Mouse (Mus musculus) forebrain, embryonic 14.5 days (tissue): ENCODE measurements around the gene Agap2. TPM values are rescaled to one million over a fixed set of nuclear protein-coding genes. Genes with fewer than 3 reads are reported as not detected.

Experiments
- ATAC-seq: fragments of 200-750 bp; cut with Nextera tagmentation; 2 replicates; pipeline ENCODE4 v1.8.0; 2017; ENCODE audit warnings: mild to moderate bottlenecking, moderate library complexity
- DNase-seq: peaks from one replicate; pipeline ENCODE4 v3.0.0-alpha.2; 2015; ENCODE audit warnings: low spot score
- H3K27ac ChIP-seq: fragments of 300-500 bp; sonication (generic); 2 replicates; pipeline ENCODE4 v1.5.1; 2014; ENCODE audit warnings: low read depth, mild to moderate bottlenecking, control low read depth, low read length, moderate library complexity
- H3K27me3 ChIP-seq: fragments of 300-500 bp; sonication (generic); replicated peaks from 2 replicates; pipeline ENCODE4 v1.6.1; 2014; ENCODE audit warnings: low read length, control low read depth, mixed read lengths; ENCODE audit not compliant: control insufficient read depth, insufficient read depth
- H3K36me3 ChIP-seq: fragments of 300-500 bp; sonication (generic); 2 replicates; pipeline ENCODE4 v1.6.1; 2014; ENCODE audit warnings: low read length, control low read depth; ENCODE audit not compliant: control insufficient read depth, insufficient read depth
- H3K4me1 ChIP-seq: fragments of 300-500 bp; sonication (generic); 2 replicates; pipeline ENCODE4 v1.6.1; 2014; ENCODE audit warnings: antibody characterized with exemption, low read length, control low read depth; ENCODE audit not compliant: control insufficient read depth, insufficient read depth
- H3K4me2 ChIP-seq: fragments of 300-500 bp; sonication (generic); 2 replicates; pipeline ENCODE4 v1.6.1; 2014; ENCODE audit warnings: mild to moderate bottlenecking, control low read depth, low read length
- H3K4me3 ChIP-seq: fragments of 300-500 bp; sonication (generic); 2 replicates; pipeline ENCODE4 v1.5.1; 2014; ENCODE audit warnings: low read depth, low read length, control low read depth
- H3K9ac ChIP-seq: fragments of 300-500 bp; sonication (generic); 2 replicates; pipeline ENCODE4 v1.6.1; 2014; ENCODE audit warnings: mild to moderate bottlenecking, low read length, control low read depth, moderate library complexity
- H3K9me3 ChIP-seq: fragments of 300-500 bp; sonication (generic); replicated peaks from 2 replicates; pipeline ENCODE4 v1.6.1; 2016; ENCODE audit warnings: low read length, control low read depth, mixed read lengths; ENCODE audit not compliant: control insufficient read depth
- WGBS: fragments of 180-500 bp; shearing (Covaris S2); extraction: QIAGEN DNeasy Blood & Tissue Kit; methylation state at CpG from one replicate; pipeline ENCODE4 v1.1.7; 2014; 5-methylcytosine and 5-hydroxymethylcytosine counted together
- polyA plus RNA-seq: library from polyadenylated mRNA; unstranded; fragments of >200 nt; fragmentation: Nextera tagmentation; extraction: Ambion mirVana; gene quantifications from 2 replicates; pipeline ENCODE4 v1.2.1, GENCODE M21; 2014

Gene Agap2
- 3.9 and 4.7 TPM in 2 replicates for polyA plus RNA-seq

DNA sequence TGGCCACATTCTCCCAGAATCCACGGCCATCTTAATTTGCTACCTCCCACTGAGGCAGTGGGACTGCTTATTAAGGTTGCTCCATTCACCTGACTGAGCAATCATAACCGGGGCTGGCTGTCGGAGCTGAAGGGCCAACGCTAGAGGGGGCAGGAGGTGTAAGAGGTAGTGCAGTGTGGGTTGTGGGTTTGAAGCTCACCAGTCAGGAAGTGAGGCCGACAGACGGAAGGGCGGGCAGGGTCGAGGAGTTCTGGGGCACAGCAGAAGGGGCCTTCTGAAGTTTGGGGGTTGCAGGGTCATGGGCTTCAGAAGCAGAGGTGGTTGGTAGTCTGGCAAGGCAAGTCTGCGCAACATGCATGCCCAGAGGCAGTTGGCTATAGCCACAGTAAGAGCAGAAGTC is at the start of gene Agap2:
Gene Agap2, plus strand, starts transcription at position 205 of the 400 bp plus-strand sequence.
- Histone ChIP-seq H3K36me3 (no peaks in the 10 kb centered on the region), H3K4me2 (no peak within 1 kb of the TSS), H3K4me3 (no peak within 1 kb of the TSS), H3K27ac (no peak within 1 kb of the TSS), H3K9me3 (no peaks in the 10 kb centered on the region), H3K27me3 (peaks cover 3% of the 10 kb centered on the region), H3K9ac (no peak within 1 kb of the TSS), H3K4me1 (peaks cover 22% of the 10 kb centered on the region; the same call in 1 of the 2 replicates)
- WGBS = 63% methylated on average over 9 of the region's 9 CpGs
- DNase-seq (no peak), ATAC-seq (no peak)

DNA sequence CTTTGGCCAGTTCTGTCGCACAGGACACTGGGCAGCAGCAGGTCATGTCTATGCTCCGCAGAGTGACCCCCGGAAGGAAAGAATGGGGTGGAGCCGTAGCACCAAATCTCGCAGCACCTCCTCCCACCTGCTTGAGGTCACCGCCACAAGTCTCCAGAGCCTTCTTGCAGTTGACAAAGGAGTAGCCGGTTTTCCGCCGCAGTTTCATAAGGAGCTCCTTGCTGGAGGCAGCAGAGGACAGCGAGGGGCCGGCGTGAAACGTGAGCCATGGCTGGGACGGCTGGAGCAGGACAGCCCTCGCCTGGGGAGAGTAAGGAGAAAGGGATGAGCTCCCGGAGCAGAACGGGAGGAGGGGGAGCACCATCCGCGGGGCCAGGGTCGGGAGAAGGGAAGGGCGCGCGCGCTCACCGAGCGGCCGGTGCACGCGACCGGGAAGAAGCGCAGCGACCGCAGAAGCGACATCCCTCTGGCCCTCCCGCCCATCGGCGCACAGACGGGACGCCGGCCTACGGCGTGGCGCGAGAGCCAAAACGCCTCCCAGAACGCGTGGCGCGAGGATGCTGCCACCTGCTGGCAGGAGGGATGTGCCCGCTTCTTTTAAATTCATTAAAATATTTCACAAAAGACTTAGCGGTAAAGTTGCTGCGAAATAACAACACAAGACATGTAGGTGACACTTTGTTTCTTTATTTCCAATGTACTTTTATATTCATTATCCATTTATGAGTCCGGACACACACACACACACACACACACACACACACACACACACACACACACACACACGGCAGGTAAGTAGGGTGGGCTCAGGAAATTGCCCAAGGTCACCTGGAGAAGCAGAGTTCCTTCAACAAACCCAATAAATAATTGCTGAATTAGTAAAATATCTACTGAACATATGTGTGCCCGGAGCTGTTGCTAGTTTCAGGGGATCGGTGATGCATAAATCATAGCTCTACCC is 44.5 kb upstream of the Agap2 start, which contains the start of gene Tsfm:
Gene Tsfm, minus strand, starts transcription at position 505 of the 961 bp plus-strand sequence.
- H3K4me3 ChIP-seq = peak within 1 kb of the TSS; percentile 81
- peak within 1 kb of the TSS; percentile 58; the same call in 1 of the 2 replicates for H3K27ac ChIP-seq
- peaks cover 32% of the 10 kb centered on the region for H3K36me3 ChIP-seq
- H3K4me2 ChIP-seq = peak within 1 kb of the TSS; percentile 56
- H3K9ac ChIP-seq = peak within 1 kb of the TSS; percentile 90
- H3K9me3 ChIP-seq = no peaks in the 10 kb centered on the region
- H3K27me3 ChIP-seq = no peaks in the 10 kb centered on the region
- 5% methylated on average over 52 of the region's 56 CpGs for WGBS
- H3K4me1 ChIP-seq = peaks cover 3% of the 10 kb centered on the region; the same call in 1 of the 2 replicates
- DNase-seq (peak; percentile 96), ATAC-seq (peak; percentile 92)

- DNase-seq (no peak), ATAC-seq (no peak)
- Histone ChIP-seq H3K4me2 (no peak overlapping the region), H3K27ac (no peak overlapping the region), H3K9me3 (no peaks in the 10 kb centered on the region), H3K27me3 (no peaks in the 10 kb centered on the region), H3K4me3 (no peak overlapping the region), H3K9ac (no peak overlapping the region), H3K36me3 (peaks cover 6% of the 10 kb centered on the region), H3K4me1 (peaks cover 3% of the 10 kb centered on the region; the same call in 1 of the 2 replicates)
- 79% methylated on average over 8 of the region's 8 CpGs for WGBS
Measured at GRCm38 (mm10) chr10:127033301-127033741, 41.8 kb upstream of the Agap2 start.

DNA sequence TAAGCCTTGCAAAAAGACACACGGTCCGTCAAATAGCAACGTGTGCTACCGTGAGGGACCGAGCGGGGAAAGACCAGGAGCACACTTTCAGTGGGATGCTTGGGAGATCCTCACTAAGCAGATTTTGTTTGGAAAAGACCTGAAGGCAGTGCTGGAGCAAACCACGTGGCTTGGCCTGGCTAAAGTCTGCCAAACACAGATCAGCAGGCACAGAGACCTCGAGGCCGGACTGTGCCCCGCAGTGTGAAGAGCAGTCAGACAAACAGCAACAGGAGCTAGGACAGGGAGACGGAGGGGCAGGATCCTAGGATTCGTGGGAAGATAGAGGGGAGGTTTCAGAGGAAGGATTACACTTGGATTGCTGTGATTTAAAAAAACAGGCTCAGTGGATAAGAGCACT is 38.8 kb upstream of the Agap2 start:
- Histone ChIP-seq H3K4me3 (no peak overlapping the region), H3K27ac (no peak overlapping the region), H3K9me3 (no peaks in the 10 kb centered on the region), H3K36me3 (no peaks in the 10 kb centered on the region), H3K9ac (no peak overlapping the region), H3K4me1 (no peaks in the 10 kb centered on the region), H3K4me2 (no peak overlapping the region), H3K27me3 (no peaks in the 10 kb centered on the region)
- 81% methylated on average over 12 of the region's 12 CpGs for WGBS
- DNase-seq = no peak
- no peak for ATAC-seq

- Histone ChIP-seq H3K9ac (no peak overlapping the region), H3K27me3 (no peaks in the 10 kb centered on the region), H3K9me3 (no peaks in the 10 kb centered on the region), H3K4me2 (no peak overlapping the region), H3K36me3 (no peaks in the 10 kb centered on the region), H3K27ac (no peak overlapping the region), H3K4me1 (peaks cover 3% of the 10 kb centered on the region; the same call in 1 of the 2 replicates), H3K4me3 (no peak overlapping the region)
- DNase-seq = no peak
- no peak for ATAC-seq
- 73% methylated on average over 12 of the region's 12 CpGs for WGBS
Measured at GRCm38 (mm10) chr10:127037641-127038040, 37.4 kb upstream of the Agap2 start.

- Histone ChIP-seq H3K4me3 (peak overlapping the region; percentile 70), H3K4me1 (peaks cover 3% of the 10 kb centered on the region; the same call in 1 of the 2 replicates), H3K9me3 (no peaks in the 10 kb centered on the region), H3K27me3 (no peaks in the 10 kb centered on the region), H3K9ac (peak overlapping the region; percentile 71), H3K4me2 (peak overlapping the region; percentile 96), H3K27ac (no peak overlapping the region), H3K36me3 (peaks cover 9% of the 10 kb centered on the region; the same call in 1 of the 2 replicates)
- DNase-seq (no peak), ATAC-seq (peak; percentile 16; the same call in 1 of the 2 replicates)
- WGBS = 3% methylated on average over 20 of the region's 20 CpGs
Measured at GRCm38 (mm10) chr10:127040569-127041214, 34.4 kb upstream of the Agap2 start.

GRCm38 (mm10) chr10:127041274-127041766 is 33.8 kb upstream of the Agap2 start, which contains the start of the genes Mettl1 and Eef1akmt3:
Mettl1 (plus strand) TSS chr10:127041414.
Eef1akmt3 (minus strand) TSS chr10:127041513.
- ATAC-seq = peak; percentile 80
- peak within 1 kb of the TSS; percentile 96 for H3K4me2 ChIP-seq
- H3K4me3 ChIP-seq = peak within 1 kb of the TSS; percentile 70
- WGBS = under 1% methylated on average over 28 of the region's 28 CpGs
- peaks cover 9% of the 10 kb centered on the region; the same call in 1 of the 2 replicates for H3K36me3 ChIP-seq
- no peaks in the 10 kb centered on the region for H3K27me3 ChIP-seq
- DNase-seq = peak; percentile 36
- H3K9ac ChIP-seq = peak within 1 kb of the TSS; percentile 71
- H3K9me3 ChIP-seq = no peaks in the 10 kb centered on the region
- H3K27ac ChIP-seq = no peak within 1 kb of the TSS
- H3K4me1 ChIP-seq = peaks cover 3% of the 10 kb centered on the region; the same call in 1 of the 2 replicates

DNA sequence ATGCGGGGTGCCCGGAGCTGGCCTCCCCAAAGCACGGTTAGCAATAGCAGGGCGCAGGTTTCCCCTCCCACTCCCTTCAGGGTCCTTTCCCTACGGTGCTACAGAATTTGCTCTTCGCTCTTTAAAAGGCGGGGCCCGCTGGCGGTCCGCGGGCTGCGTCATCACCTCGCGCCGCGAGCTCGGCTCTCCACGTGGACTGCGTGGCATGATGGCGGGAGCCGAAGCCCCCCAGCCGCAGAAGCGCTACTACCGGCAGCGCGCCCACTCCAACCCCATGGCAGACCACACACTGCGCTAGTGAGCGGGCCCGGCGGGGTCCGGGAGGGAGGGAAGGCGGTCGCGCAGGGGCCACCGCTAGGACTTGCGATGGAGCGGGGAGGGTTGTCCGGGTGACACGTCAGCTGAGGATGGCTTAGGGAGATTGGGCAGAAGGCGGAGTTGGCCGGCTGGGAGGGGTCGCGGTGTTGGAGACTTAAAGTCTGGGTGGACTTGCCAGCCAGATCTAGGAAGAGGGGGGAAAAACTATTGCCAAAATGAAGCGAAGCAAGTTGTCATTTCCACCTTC is 33.2 kb upstream of the Agap2 start:
- DNase-seq (peak; percentile 94), ATAC-seq (peak; percentile 94)
- peak overlapping the region; percentile 71 for H3K9ac ChIP-seq
- peaks cover 9% of the 10 kb centered on the region; the same call in 1 of the 2 replicates for H3K36me3 ChIP-seq
- H3K9me3 ChIP-seq = no peaks in the 10 kb centered on the region
- no peaks in the 10 kb centered on the region for H3K27me3 ChIP-seq
- H3K4me1 ChIP-seq = peaks cover 3% of the 10 kb centered on the region; the same call in 1 of the 2 replicates
- 1% methylated on average over 44 of the region's 44 CpGs for WGBS
- H3K4me2 ChIP-seq = peak overlapping the region; percentile 96
- no peak overlapping the region for H3K27ac ChIP-seq
- peak overlapping the region; percentile 70 for H3K4me3 ChIP-seq
